Mouse (Mus musculus) CH12.LX (cell line): ENCODE measurements at regions not wholly inside any gene's neighbourhood (a gene's known extent, or its start where the extent isn't known, plus 50 kb on each side); places are given as distances from the start of the nearest gene placed in this dataset.

Source experiments
- DNase-seq: peaks from one replicate; pipeline ENCODE4 v3.0.0-alpha.2; 2013; ENCODE audit errors: extremely low read depth
- H3K27ac ChIP-seq: 2 replicates; pipeline ENCODE4 v1.5.1; 2012; ENCODE audit warnings: low read depth, mild to moderate bottlenecking, control low read depth, moderate library complexity; ENCODE audit not compliant: insufficient read depth
- H3K27me3 ChIP-seq: replicated peaks from 2 replicates; pipeline ENCODE3; 2012; ENCODE audit warnings: inconsistent platforms
- H3K36me3 ChIP-seq, 2 experiments: replicated peaks in 1 of 2; 2 replicates each; pipeline versions ENCODE3 to v1.6.1; 2012; ENCODE audit warnings: inconsistent platforms in 1 of 2, low read length in 1 of 2, mild to moderate bottlenecking in 1 of 2, mixed read lengths in 1 of 2, moderate library complexity in 1 of 2; ENCODE audit not compliant: control insufficient read depth in 1 of 2, insufficient read depth in 1 of 2
- H3K4me1 ChIP-seq, 2 experiments: 2 replicates each; pipeline ENCODE4 v1.6.1; 2012; ENCODE audit warnings: inconsistent platforms in 1 of 2, moderate library complexity in 1 of 2; ENCODE audit not compliant: insufficient read depth in 2 of 2, control insufficient read depth in 1 of 2
- H3K4me2 ChIP-seq: 2 replicates; pipeline ENCODE4 v1.6.1; 2012; ENCODE audit warnings: low read depth, mild to moderate bottlenecking, control low read depth; ENCODE audit not compliant: poor library complexity, insufficient read depth, severe bottlenecking
- H3K4me3 ChIP-seq, 3 experiments: fragments of 150-350 bp in 1 of 3; sonication (generic) in 1 of 3; replicated peaks in 1 of 3; 2 replicates each; pipeline versions ENCODE3 to v1.5.1; 2011 to 2012; ENCODE audit warnings: low read depth in 2 of 3, low read length in 2 of 3, mild to moderate bottlenecking in 2 of 3, moderate library complexity in 2 of 3, control low read depth in 1 of 3, improper control_type of control experiment in 1 of 3, inconsistent platforms in 1 of 3, mixed read lengths in 1 of 3; ENCODE audit not compliant: poor library complexity in 1 of 3
- H3K79me2 ChIP-seq: replicated peaks from 2 replicates; pipeline ENCODE4 v1.6.1; 2012; ENCODE audit warnings: mild to moderate bottlenecking, moderate library complexity; ENCODE audit not compliant: control insufficient read depth, poor library complexity, insufficient read depth, severe bottlenecking; ENCODE audit errors: extremely low read depth
- H3K9ac ChIP-seq: 2 replicates; pipeline ENCODE4 v1.6.1; 2012; ENCODE audit warnings: low read depth, mild to moderate bottlenecking, control low read depth, moderate library complexity; ENCODE audit not compliant: insufficient read depth
- H3K9me3 ChIP-seq: replicated peaks from 2 replicates; pipeline ENCODE3; 2012; ENCODE audit warnings: low read length, inconsistent platforms, mixed read lengths
- BHLHE40 ChIP-seq: IDR thresholded peaks from 2 replicates; pipeline ENCODE4 v1.6.1; 2011; ENCODE audit warnings: mild to moderate bottlenecking, low read depth, low read length, improper control_type of control experiment
- CHD1 ChIP-seq: IDR thresholded peaks from 2 replicates; pipeline ENCODE4 v1.6.1; 2012; ENCODE audit warnings: low read depth, low read length, improper control_type of control experiment, inconsistent platforms
- CHD2 ChIP-seq: IDR thresholded peaks from 2 replicates; pipeline ENCODE4 v1.6.1; 2011; ENCODE audit warnings: low read length, improper control_type of control experiment
- CTCF ChIP-seq, 2 experiments: IDR thresholded peaks in 1 of 2; conservative IDR thresholded peaks in 1 of 2; 2 replicates each; pipeline ENCODE4 v1.5.1; 2011 to 2012; ENCODE audit warnings: low read depth in 2 of 2, low read length in 2 of 2, improper control_type of control experiment in 1 of 2, inconsistent platforms in 1 of 2, mild to moderate bottlenecking in 1 of 2, moderate library complexity in 1 of 2
- GABPA ChIP-seq: IDR thresholded peaks from 2 replicates; pipeline ENCODE4 v1.6.1; 2012; ENCODE audit warnings: low read depth, low read length, improper control_type of control experiment, inconsistent platforms; ENCODE audit not compliant: insufficient replicate concordance
- IRF4 ChIP-seq: IDR thresholded peaks from 2 replicates; pipeline ENCODE4 v1.6.1; 2014; ENCODE audit warnings: low read depth, mild to moderate bottlenecking, inconsistent platforms, low read length, improper control_type of control experiment
- JUND ChIP-seq: conservative IDR thresholded peaks from 2 replicates; pipeline ENCODE4 v1.6.1; 2011; ENCODE audit warnings: low read depth, low read length, improper control_type of control experiment
- MAFK ChIP-seq: IDR thresholded peaks from 2 replicates; pipeline ENCODE4 v1.6.1; 2011; ENCODE audit warnings: low read length, improper control_type of control experiment; ENCODE audit not compliant: insufficient replicate concordance
- MAZ ChIP-seq: IDR thresholded peaks from 2 replicates; pipeline ENCODE4 v1.6.1; 2012; ENCODE audit warnings: low read depth, mild to moderate bottlenecking, inconsistent platforms, low read length, improper control_type of control experiment, moderate library complexity
- MEF2A ChIP-seq: IDR thresholded peaks from 2 replicates; pipeline ENCODE4 v1.6.1; 2014; ENCODE audit warnings: low read depth, mild to moderate bottlenecking, inconsistent platforms, low read length, improper control_type of control experiment, borderline replicate concordance
- MYC ChIP-seq: IDR thresholded peaks from 2 replicates; pipeline ENCODE4 v1.6.1; 2011; ENCODE audit warnings: low read depth, mild to moderate bottlenecking, improper control_type of control experiment, low read length
- NRF1 ChIP-seq: IDR thresholded peaks from 2 replicates; pipeline ENCODE4 v1.6.1; 2014; ENCODE audit warnings: low read depth, mild to moderate bottlenecking, inconsistent platforms, low read length, improper control_type of control experiment, moderate library complexity
- PAX5 ChIP-seq: IDR thresholded peaks from 2 replicates; pipeline ENCODE4 v1.6.1; 2012; ENCODE audit warnings: low read length, inconsistent platforms, mixed read lengths
- SIN3A ChIP-seq: IDR thresholded peaks from 2 replicates; pipeline ENCODE4 v1.6.1; 2012; ENCODE audit warnings: low read length, improper control_type of control experiment, inconsistent platforms
- TCF12 ChIP-seq: IDR thresholded peaks from 2 replicates; pipeline ENCODE4 v1.6.1; 2014; ENCODE audit warnings: low read depth, mild to moderate bottlenecking, inconsistent platforms, low read length, improper control_type of control experiment
- USF1 ChIP-seq: IDR thresholded peaks from 2 replicates; pipeline ENCODE4 v1.6.1; 2014; ENCODE audit warnings: low read depth, mild to moderate bottlenecking, inconsistent platforms, low read length, improper control_type of control experiment
- ZC3H11A ChIP-seq: IDR thresholded peaks from 2 replicates; pipeline ENCODE4 v1.6.1; 2012; ENCODE audit warnings: low read depth, mild to moderate bottlenecking, inconsistent platforms, low read length, improper control_type of control experiment
- ZNF384 ChIP-seq: IDR thresholded peaks from 2 replicates; pipeline ENCODE4 v1.6.1; 2012; ENCODE audit warnings: low read depth, low read length, improper control_type of control experiment, inconsistent platforms
- dilution Hi-C: fragments of 300-500 bp; cut with MboI; formaldehyde crosslinking; loops from 2 replicates; pipeline ENCODE4 v1.14.3; 2020; ENCODE audit warnings: low sequenced_read_pairs; ENCODE audit not compliant: extremely low pct_unique_long_range_greater_than_20kb, extremely low pct_ligation_motif_present
- in situ Hi-C: fragments of 300-500 bp; cut with MboI; formaldehyde crosslinking; loops from 3 replicates; pipeline ENCODE4 v1.14.3; 2019; ENCODE audit warnings: low sequenced_read_pairs, low pct_ligation_motif_present, low pct_unique_long_range_greater_than_20kb, mixed read lengths

DNA sequence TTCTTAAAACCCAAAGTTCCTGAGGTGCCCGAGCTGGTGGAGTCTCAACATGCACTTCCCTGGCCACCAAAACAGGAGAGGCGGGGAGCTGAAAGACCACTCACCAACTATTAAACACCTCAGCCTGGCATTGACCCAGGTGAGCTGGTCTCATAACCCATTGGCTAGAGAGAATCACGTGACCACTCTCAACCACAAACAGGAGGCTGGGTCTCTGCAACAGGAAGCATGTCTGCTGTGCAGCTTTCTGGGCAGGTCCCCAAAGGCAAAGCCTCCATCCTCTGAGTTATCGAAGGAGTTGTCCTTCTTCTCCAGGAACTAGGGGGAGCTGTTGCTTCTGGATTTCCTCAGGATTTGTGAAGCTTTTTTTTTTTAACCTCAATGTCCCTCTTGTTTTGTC is 242.5 kb downstream of the 3110018I06Rik start:
- no peaks in the 10 kb centered on the region for H3K4me1 ChIP-seq
- no peak overlapping the region for H3K4me3 ChIP-seq
- no peak overlapping the region for H3K27ac ChIP-seq
- no peaks in the 10 kb centered on the region for H3K36me3 ChIP-seq
- TF ChIP-seq BHLHE40 (no peak), IRF4 (no peak), JUND (no peak), CTCF (conservative IDR thresholded peaks at IDR 0.05 in 1 of 2, IDR thresholded peaks at IDR 0.05 in 1 of 2; ENCODE audit: low read depth in 2 of 2, low read length in 2 of 2) (no peak), NRF1 (no peak), MAFK (no peak), CHD2 (no peak), MAZ (no peak), GABPA (no peak), ZNF384 (no peak), MYC (no peak), CHD1 (no peak), TCF12 (no peak), USF1 (no peak)
- TF ChIP-seq, all 38 proteins: peak for 0
- dilution Hi-C loops: no loop called here
- Histone ChIP-seq H3K9me3 (peaks cover 85% of the 10 kb centered on the region), H3K4me2 (no peak overlapping the region), H3K27me3 (no peaks in the 10 kb centered on the region), H3K79me2 (no peaks in the 10 kb centered on the region), H3K9ac (no peak overlapping the region)
- in situ Hi-C loops: no loop called here
- DNase-seq: no peak

DNA sequence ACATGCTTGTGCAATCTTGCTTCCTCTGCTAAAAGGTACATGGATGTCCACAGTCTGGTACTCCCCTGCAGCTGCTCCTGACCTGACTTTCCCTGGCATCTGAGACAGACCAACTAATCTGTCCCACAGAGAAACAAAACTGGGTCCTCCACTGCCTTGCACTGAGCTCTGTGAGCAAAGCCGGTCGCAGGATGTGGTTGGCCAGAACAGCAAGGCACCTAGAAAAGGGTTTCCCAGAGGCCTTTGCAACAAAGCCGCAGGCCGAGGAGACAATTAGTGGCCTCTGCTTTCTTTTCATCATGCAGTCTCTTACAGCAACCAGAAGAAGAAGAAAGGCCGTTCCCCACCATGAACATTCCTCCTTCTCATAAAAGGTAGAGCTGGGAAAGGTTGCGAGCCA is 246.1 kb downstream of the 3110018I06Rik start:
- H3K27me3 ChIP-seq: no peaks in the 10 kb centered on the region
- H3K4me3 ChIP-seq: no peak overlapping the region
- H3K9me3 ChIP-seq: peaks cover 94% of the 10 kb centered on the region
- H3K79me2 ChIP-seq: no peaks in the 10 kb centered on the region
- no peak overlapping the region for H3K4me2 ChIP-seq
- DNase-seq: no peak
- no peaks in the 10 kb centered on the region for H3K36me3 ChIP-seq
- TF ChIP-seq MEF2A: no peak
- TF ChIP-seq CTCF (conservative IDR thresholded peaks at IDR 0.05 in 1 of 2, IDR thresholded peaks at IDR 0.05 in 1 of 2; ENCODE audit: low read depth in 2 of 2, low read length in 2 of 2): no peak
- no peak for TF ChIP-seq SIN3A
- no peak for TF ChIP-seq ZC3H11A
- no peak for TF ChIP-seq PAX5
- TF ChIP-seq MAFK: no peak
- dilution Hi-C loops: no loop called here
- H3K9ac ChIP-seq: no peak overlapping the region
- no peak overlapping the region for H3K27ac ChIP-seq
- in situ Hi-C loops: no loop called here
- no peaks in the 10 kb centered on the region for H3K4me1 ChIP-seq
